Mouse (Mus musculus) hematopoietic stem cell, adult 5-6 weeks (primary cell): Measurements from ENCODE around the gene Atoh1. TPM values are rescaled to one million over a fixed set of nuclear protein-coding genes. Genes with fewer than 3 reads are reported as not detected.

Source experiments
- ATAC-seq, 2 experiments: fragments of 125-278 bp in 1 of 2; replicated peaks in 1 of 2; 2 replicates each; pipeline ENCODE4 v1.8.0; 2016 to 2017; ENCODE audit warnings: inconsistent platforms in 2 of 2, mild to moderate bottlenecking in 2 of 2, moderate number of reproducible peaks in 2 of 2, low read depth in 1 of 2, moderate TSS enrichment in 1 of 2; ENCODE audit not compliant: low FRiP score in 2 of 2, poor library complexity in 2 of 2, severe bottlenecking in 2 of 2, insufficient read depth in 1 of 2, low TSS enrichment in 1 of 2
- total RNA-seq: library from RNA; stranded (forward); fragments of 172-1452, 232-1000 nt; gene quantifications from 2 replicates; pipeline ENCODE4 v1.2.3, GENCODE M21; 2017

Atoh1 gene
- total RNA-seq = not detected in 2 replicates

DNA sequence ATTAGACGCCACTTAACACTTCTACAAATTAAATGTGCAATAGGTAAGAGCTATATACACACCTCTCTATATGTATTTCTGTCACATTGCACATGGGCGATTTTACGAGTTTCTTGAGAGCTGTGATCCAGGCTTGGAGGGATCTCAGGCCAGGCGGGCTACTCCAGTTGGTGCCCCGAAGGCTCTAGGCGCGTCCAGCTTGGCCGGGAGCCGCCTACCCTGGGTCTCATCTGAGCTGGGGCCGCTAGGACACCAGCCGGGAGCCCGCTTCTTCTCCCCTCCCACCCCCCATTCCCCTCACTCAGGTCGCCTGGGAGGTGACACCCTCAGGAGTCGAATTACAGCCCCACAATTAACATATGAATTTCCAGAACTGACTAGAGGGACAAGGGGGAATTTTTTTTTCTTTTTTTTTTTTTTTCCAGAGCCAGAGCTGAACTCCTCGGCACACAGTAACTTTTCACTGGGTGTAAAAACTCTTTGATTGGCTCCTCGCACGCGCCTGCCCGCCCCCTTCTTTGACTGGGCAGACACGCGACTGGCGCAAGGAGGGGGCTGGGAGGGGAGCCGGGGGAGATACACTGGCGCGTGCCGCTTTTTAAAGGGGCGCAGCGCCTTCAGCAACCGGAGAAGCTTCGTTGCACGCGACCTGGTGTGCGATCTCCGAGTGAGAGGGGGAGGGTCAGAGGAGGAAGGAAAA, at the start of gene Atoh1:
Atoh1 (plus strand) TSS at position 627 of the 700 bp plus-strand sequence.
- ATAC-seq = peak in 1 of 2 experiments; percentile 38; a peak in 2 of 4 replicates

DNA sequence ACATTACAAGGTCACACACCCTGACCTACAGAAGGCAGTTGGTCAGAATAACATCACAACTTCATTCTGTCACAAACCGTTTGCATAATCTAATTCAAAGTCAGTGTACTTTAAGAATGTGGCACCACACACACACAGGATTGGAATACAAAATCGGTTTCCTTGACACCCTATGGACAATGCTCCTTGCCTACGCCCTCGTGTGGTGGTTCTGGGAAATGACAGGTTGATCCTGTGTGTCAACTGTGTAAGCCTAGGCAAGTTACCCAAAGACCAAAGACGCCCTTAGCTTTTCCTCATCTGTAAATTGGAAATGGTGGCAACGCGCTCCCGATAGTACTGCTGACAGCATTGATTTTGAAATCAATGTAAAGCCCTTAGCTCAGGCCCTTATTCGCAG, 45.0 kb upstream of the Atoh1 start:
- peak in 1 of 2 experiments; percentile 54; a peak in 2 of 4 replicates for ATAC-seq

DNA sequence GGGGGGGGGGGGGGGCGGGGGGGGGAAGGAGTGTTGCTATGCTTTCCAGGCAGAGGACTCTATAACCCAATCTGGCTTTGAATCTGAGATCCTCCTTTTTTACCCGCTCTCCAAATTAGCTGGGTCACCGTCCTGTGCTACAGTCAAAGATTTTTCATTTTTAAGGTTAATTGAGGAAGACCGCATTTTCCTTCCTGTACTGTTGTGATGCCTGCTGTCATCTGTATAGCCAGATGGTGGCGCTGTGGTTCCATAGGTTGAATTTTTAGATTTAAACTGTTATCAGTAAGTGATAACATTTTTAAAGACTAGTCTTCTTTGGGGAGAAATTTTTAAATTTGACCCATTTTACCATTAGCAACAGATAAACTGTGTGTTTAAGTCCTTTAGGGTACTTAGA, 44.0 kb upstream of the Atoh1 start:
- peak; percentile 77 to 86 for ATAC-seq

DNA sequence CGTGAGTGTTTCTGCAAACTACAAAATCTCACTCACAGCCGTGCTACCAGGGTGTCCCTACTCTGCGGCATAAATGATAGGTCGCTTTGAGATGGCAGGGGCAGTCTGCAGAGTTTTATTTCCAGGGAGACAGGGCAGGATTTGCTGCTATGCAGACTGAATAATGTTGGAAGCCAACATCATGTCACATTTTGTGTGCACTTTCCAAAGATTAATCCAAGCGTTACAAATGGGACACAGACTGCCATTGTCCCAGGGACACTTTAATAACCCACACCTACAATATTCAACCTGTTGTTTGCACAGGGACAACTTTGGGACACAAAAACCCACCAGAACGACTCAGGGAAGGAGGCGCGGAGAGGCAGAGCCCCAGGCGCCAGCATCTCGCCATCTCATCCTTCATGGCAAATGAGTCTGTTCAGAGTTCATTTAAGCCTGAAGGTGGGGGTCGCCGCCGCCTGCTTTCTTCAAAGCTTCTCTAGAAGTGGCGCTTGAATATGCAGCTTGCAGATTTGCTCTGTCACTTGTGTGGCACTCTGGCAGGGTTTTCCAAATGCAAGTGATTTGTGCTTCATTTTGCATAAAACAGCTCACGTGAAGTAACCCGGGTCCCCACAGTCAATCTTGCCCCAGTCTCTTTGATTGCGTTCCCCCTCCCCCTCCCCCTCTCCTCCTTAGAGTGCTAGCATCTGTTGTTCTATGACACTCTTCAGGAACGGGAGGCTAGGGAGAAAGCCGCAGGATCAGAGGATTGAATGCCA, 40.6 kb upstream of the Atoh1 start:
- ATAC-seq = no peak

DNA sequence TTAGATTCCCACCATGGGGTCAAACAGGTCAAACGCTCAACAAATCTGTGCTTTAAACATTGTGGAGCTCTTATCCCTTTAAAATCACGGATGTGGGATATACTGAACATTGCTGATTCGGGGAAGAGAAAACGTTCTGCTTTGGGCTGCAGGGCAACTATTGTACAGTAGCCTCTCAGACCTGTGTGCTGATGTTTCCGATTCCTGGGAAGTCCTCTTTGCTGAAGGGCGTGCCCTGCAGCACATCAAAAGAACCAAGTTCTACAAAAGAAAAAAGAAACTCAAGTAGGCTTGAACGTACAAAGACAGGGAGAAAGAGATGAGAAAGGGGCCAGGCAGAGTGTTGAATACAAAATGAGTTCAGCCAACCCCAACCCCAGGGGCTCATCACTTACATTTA, 34.2 kb upstream of the Atoh1 start:
- no peak for ATAC-seq

DNA sequence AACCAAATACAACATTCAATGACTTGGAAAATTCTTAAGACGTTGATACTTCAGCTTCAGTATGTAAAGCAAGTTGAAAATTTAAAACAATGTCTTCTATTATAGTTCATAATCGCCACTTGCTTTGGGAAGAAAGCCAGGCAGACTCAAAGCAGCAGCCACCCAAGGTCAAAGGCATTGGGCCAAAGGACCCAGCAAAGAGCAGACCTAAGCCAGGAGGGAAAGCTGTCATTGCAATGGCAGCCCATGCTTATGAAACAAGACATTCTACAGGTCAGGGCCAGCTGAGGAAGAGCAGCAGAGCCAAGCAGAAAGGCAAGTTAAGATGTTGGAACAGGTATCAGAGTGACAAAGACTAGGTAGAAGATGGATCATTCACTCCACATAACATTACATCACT, 25.3 kb upstream of the Atoh1 start:
- ATAC-seq = no peak

DNA sequence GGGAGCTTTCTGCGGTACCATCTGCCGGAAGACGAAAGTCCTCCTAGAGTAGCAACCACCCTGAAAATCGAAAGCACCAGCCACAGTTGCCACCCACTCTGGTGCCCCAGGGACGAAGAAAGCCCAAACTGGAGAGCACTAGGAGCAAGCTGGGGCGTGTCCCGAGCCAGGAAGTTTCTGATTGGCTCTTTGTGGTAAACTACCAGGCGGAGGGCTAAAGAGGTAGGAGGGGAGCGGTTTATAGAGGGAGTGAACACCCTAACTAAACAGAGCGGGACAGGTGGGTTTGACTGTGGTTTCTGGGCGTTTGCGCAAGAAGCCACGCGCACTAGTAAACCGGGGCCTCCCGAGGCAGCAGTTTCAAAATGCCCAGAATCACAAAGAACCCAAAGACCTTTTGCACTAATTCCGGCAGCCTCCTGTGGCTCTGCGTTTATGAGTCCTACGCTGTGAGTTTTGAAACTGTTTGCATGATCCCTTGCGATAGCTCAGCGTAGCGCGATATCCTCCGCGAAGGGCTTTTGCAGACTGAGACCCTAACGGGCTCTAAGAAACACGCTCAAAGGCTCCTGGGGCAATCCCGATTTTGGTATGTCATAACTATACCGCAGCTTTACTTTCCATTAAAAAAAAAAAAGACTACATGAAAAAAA, 1.0 kb upstream of the Atoh1 start:
- ATAC-seq = peak; percentile 89 to 90

DNA sequence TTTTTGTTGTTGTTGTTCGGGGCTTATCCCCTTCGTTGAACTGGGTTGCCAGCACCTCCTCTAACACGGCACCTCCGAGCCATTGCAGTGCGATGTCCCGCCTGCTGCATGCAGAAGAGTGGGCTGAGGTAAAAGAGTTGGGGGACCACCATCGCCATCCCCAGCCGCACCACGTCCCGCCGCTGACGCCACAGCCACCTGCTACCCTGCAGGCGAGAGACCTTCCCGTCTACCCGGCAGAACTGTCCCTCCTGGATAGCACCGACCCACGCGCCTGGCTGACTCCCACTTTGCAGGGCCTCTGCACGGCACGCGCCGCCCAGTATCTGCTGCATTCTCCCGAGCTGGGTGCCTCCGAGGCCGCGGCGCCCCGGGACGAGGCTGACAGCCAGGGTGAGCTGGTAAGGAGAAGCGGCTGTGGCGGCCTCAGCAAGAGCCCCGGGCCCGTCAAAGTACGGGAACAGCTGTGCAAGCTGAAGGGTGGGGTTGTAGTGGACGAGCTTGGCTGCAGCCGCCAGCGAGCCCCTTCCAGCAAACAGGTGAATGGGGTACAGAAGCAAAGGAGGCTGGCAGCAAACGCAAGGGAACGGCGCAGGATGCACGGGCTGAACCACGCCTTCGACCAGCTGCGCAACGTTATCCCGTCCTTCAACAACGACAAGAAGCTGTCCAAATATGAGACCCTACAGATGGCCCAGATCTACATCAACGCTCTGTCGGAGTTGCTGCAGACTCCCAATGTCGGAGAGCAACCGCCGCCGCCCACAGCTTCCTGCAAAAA, 496 bp downstream of the Atoh1 start:
- peak; percentile 7 to 26; a peak in 3 of 4 replicates for ATAC-seq

DNA sequence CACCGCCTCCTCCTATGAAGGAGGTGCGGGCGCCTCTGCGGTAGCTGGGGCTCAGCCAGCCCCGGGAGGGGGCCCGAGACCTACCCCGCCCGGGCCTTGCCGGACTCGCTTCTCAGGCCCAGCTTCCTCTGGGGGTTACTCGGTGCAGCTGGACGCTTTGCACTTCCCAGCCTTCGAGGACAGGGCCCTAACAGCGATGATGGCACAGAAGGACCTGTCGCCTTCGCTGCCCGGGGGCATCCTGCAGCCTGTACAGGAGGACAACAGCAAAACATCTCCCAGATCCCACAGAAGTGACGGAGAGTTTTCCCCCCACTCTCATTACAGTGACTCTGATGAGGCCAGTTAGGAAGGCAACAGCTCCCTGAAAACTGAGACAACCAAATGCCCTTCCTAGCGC, 1.1 kb downstream of the Atoh1 start:
- ATAC-seq = 0 out of 4 replicates have a peak, but pooled peaks have one; percentile 6 to 13

DNA sequence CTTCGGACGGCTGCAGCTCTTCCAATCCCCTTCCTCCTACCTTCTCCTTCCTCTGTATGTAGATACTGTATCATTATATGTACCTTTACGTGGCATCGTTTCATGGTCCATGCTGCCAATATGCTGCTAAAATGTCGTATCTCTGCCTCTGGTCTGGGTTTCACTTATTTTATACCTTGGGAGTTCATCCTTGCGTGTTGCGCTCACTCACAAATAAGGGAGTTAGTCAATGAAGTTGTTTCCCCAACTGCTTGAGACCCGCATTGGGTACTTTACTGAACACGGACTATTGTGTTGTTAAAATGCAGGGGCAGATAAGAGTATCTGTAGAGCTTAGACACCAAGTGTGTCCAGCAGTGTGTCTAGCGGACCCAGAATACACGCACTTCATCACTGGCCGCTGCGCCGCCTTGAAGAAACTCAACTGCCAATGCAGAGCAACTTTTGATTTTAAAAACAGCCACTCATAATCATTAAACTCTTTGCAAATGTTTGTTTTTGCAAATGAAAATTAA, 1.6 kb downstream of the Atoh1 start:
- no peak for ATAC-seq

DNA sequence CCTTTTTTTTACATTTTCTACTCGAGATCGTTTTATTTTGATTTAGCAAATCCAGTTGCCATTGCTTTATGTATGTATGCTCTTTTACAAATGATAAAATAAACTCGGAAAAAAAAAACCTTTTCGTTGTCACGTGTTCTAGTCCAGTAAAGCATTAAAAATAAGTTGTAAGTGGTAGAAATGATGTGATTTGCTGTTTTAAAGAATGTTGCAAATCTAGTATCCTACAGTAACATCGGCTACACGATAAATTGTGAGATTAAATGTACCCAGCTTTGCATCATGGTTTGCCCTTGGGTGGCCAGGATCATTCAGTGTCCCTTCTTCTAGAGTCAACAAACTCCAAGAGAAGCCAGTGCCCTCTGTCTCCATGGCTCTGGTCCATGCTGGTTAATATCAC, 2.2 kb downstream of the Atoh1 start:
- no peak for ATAC-seq

DNA sequence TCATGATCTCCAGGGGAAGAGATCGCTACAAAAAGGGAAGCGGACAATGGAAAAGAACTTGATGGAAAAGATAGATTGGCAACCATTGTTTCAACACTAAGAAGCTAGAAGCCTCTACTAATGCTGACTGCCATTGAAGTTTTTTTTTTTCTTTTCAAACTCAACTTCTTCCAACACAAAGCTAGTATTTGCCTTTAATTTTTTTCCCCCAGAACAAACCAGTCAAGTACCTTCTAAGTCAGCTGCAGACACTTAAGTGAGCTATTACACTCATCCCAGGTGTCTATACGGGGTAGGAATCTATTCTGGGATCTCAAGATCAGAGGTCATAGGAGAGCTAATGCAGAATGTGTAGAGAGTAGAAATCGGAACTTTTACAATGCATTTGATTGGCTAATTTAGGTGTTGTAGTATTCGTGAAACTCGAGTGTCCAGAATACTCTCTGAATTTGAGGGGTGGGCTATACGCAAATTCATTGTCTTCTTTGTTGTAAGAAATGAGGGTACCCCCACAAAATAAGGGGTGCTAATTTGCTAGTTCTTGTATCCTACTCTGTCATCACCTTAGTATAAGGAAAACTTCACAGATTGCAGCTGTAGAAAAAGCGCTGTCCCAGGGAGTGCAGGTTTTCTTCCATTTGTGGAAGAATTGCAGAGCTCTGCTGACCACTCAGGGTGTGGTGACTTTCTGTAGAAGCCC, 2.8 kb downstream of the Atoh1 start:
- no peak for ATAC-seq

DNA sequence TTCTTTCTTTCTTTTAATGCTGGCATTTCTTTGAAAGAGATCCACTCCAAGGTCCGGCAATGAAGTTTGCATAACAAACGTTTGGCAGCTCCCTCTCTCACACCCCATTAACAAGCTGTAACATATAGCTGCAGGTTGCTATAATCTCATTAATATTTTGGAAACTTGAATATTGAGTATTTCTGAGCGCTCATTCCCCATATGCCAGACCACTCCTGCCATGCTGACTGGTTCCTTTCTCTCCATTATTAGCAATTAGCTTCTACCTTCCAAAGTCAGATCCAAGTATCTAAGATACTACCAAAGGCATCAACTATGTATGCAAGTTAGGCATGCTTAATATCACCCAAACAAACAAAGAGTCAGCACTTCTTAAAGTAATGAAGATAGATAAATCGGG, 4.4 kb downstream of the Atoh1 start:
- ATAC-seq = no peak

DNA sequence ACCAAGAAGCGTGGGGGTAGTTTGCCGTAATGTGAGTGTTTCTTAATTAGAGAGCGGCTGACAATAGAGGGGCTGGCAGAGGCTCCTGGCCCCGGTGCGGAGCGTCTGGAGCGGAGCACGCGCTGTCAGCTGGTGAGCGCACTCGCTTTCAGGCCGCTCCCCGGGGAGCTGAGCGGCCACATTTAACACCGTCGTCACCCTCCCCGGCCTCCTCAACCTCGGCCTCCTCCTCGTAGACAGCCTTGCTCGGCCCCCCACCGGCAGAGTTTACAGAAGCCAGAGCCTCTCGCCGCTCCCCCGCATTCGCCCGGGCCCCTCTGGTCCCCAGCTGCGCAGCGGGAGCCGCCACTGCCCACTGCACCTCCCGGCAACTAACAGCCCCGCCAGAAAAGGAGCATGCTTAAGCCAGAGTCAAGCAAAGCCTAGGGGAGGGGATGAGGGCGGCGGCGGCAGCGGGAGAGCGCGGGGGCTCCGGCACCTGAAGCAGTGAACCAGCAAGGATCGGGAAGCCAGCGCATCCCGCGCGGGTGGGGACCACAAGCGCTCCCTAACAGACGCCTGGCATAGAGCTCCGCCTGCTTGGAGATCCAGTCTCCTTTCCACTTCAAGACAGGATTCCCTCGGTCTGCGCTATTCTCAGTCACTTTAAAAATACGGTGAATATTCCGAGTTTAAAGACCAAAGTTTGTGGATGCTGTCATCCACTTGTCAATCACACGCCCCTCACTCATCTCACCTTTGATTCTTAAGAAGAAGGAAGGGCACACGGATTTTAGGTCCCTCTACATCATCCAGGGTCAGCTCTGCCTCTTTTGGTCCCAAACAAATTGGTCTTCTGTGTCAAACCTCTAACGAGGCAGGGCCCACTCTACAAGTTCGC, 5.8 kb downstream of the Atoh1 start:
- peak; percentile 39 to 52; a peak in 3 of 4 replicates for ATAC-seq

DNA sequence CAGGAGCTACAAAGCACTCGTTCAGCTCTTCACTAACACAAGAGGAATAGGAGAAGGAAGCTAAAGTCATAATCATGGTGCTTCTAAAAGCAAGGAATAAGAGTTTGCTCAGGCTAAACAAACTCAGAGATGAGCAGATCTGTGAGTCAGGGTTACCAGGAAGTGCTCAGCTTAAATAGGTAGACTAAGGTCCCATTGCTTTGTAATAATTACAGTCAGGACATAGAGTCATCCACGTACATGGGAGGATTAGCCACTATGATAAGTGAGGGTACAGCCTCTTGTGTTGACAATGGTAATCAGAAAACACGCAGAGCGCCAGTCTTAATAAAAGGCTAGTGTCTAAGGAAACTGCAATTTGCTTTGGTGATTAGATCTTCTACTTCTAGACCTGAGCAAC, 7.4 kb downstream of the Atoh1 start:
- no peak for ATAC-seq

DNA sequence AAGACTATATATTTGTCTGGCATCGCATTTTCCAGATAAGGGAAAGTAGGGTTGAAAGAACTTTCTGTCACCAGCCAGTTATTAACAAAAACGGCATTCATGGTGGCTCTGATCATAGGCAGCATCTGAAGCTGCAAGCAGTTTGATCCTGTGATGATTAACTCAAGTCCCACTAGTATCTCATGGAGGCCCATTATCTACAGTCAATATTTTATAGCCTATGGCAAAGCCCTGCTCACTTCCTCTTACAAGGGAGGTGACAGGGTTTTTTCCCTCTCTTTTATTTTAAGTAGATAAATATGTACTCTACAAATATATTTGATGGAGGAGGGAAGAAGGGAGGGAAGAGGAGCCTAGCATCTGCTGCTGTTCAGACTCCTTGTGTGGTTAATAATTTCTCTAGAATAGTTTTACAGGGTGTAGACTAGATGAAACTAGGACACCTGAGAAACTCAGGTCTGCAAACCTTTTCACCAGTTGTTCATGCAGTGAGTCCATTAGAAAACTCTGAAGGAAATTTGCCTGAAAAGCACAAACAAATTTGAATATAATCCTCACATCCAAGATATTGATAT, 14.1 kb downstream of the Atoh1 start:
- no peak for ATAC-seq
